Mouse (Mus musculus): ENCODE measurements around the gene Dctn3.
"Not testable (repeated sequence)": the region's sequence is repeated elsewhere in the genome, so short reads cannot be mapped to it uniquely, and the experiment has no call there.

DNA sequence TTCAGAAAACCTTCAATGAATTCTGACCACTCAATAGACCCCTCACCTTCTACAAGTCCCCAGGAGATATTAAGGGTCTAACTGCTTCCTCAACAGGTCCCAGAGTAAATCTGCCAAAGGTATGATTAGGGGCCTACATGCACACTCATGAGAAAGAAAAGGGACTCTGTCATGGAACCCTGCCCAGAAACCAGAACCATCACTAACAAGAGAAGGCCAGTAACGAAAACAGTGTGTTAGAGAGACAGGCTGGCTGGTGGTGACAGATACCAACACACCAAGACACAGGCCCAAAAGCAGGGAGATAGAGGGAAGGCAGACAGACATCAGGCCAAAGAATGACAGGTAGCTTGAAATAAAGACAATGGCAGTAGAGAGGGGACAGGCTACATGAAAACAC lies 34.4 kb downstream of the Dctn3 start:
- not testable (repeated sequence) for TF ChIP-seq RCOR1 (IDR thresholded peaks at IDR 0.05; ENCODE audit: low read depth, low read length); POLR2A (IDR thresholded peaks at IDR 0.05; ENCODE audit: control insufficient read depth in 1 of 2, insufficient read depth in 1 of 2, low read depth in 1 of 2, low read length in 2 of 2, poor library complexity in 1 of 2); ETS1 (IDR thresholded peaks at IDR 0.05; ENCODE audit: low read depth, low read length); JUND (IDR thresholded peaks at IDR 0.05; ENCODE audit: low read depth, low read length)
